Mouse (Mus musculus) embryonic facial prominence, embryonic 12.5 days (tissue): Measurements from ENCODE around the gene Ecm1. TPM values are rescaled to one million over a fixed set of nuclear protein-coding genes. Genes with fewer than 3 reads are reported as not detected.

Experiments
- ATAC-seq: fragments of 200-750 bp; cut with Nextera tagmentation; 2 replicates; pipeline ENCODE4 v1.8.0; 2017; ENCODE audit not compliant: insufficient number of reproducible peaks, insufficient read depth, low FRiP score, low TSS enrichment
- H3K27ac ChIP-seq: fragments of 300-500 bp; sonication (generic); 2 replicates; pipeline ENCODE4 v1.5.1; 2016; ENCODE audit warnings: mild to moderate bottlenecking
- H3K27me3 ChIP-seq: fragments of 300-500 bp; sonication (generic); 2 replicates; pipeline ENCODE4 v1.6.1; 2016; ENCODE audit warnings: mild to moderate bottlenecking, moderate library complexity
- H3K36me3 ChIP-seq: fragments of 300-500 bp; sonication (generic); 2 replicates; pipeline ENCODE4 v1.6.1; 2016; ENCODE audit warnings: mild to moderate bottlenecking
- H3K4me1 ChIP-seq: fragments of 300-500 bp; sonication (generic); 2 replicates; pipeline ENCODE4 v1.6.1; 2016
- H3K4me2 ChIP-seq: fragments of 300-500 bp; sonication (generic); replicated peaks from 2 replicates; pipeline ENCODE4 v1.6.1; 2016; ENCODE audit warnings: mild to moderate bottlenecking, moderate library complexity
- H3K4me3 ChIP-seq: fragments of 300-500 bp; sonication (generic); 2 replicates; pipeline ENCODE4 v1.5.1; 2016; ENCODE audit warnings: mild to moderate bottlenecking
- H3K9ac ChIP-seq: fragments of 300-500 bp; sonication (generic); 2 replicates; pipeline ENCODE4 v1.6.1; 2016; ENCODE audit warnings: mild to moderate bottlenecking, moderate library complexity
- H3K9me3 ChIP-seq: fragments of 300-500 bp; sonication (generic); 2 replicates; pipeline ENCODE4 v1.6.1; 2016; ENCODE audit warnings: mild to moderate bottlenecking, moderate library complexity
- WGBS: fragments of 180-500 bp; shearing (Covaris S2); methylation state at CpG from one replicate; pipeline ENCODE4 v1.1.7; 2016; 5-methylcytosine and 5-hydroxymethylcytosine counted together
- polyA plus RNA-seq: library from polyadenylated mRNA; unstranded; fragments of >200 nt; fragmentation: Nextera tagmentation; extraction: Ambion mirVana; gene quantifications from 2 replicates; pipeline ENCODE4 v1.2.1, GENCODE M21; 2016

The Ecm1 gene
- 6.4 and 8.0 TPM in 2 replicates for polyA plus RNA-seq

- Histone ChIP-seq H3K4me3 (no peak within 1 kb of the TSS), H3K27me3 (no peaks in the 10 kb centered on the region), H3K9me3 (no peaks in the 10 kb centered on the region), H3K36me3 (peaks cover 64% of the 10 kb centered on the region), H3K9ac (no peak within 1 kb of the TSS), H3K4me2 (no peak within 1 kb of the TSS), H3K27ac (0 out of 2 replicates have a peak within 1 kb of the TSS, but pooled peaks have one; percentile 30), H3K4me1 (no peaks in the 10 kb centered on the region)
- ATAC-seq: no peak
- WGBS: 70% methylated on average over 7 of the region's 7 CpGs
Measured at GRCm38 (mm10) chr3:95739353-95740104, at the start of gene Ecm1. Gene Ecm1 (minus strand): TSS chr3:95739569.

GRCm38 (mm10) chr3:95785501-95785900 is 46.1 kb upstream of the Ecm1 start:
- Histone ChIP-seq H3K4me2 (no peak overlapping the region), H3K9ac (no peak overlapping the region), H3K4me1 (no peaks in the 10 kb centered on the region), H3K27ac (no peak overlapping the region), H3K4me3 (no peak overlapping the region), H3K27me3 (no peaks in the 10 kb centered on the region), H3K36me3 (peaks cover 54% of the 10 kb centered on the region), H3K9me3 (no peaks in the 10 kb centered on the region)
- 89% methylated on average over 4 of the region's 4 CpGs for WGBS
- no peak for ATAC-seq

- H3K36me3 ChIP-seq: peaks cover 65% of the 10 kb centered on the region
- H3K27ac ChIP-seq: no peak overlapping the region
- no peaks in the 10 kb centered on the region for H3K4me1 ChIP-seq
- no peak overlapping the region for H3K4me2 ChIP-seq
- H3K9me3 ChIP-seq: no peaks in the 10 kb centered on the region
- H3K4me3 ChIP-seq: no peak overlapping the region
- H3K27me3 ChIP-seq: no peaks in the 10 kb centered on the region
- no peak overlapping the region for H3K9ac ChIP-seq
- no peak for ATAC-seq
Measured at GRCm38 (mm10) chr3:95771985-95772384, 32.6 kb upstream of the Ecm1 start.

- Histone ChIP-seq H3K4me2 (no peak overlapping the region), H3K4me3 (no peak overlapping the region), H3K9ac (no peak overlapping the region), H3K9me3 (no peaks in the 10 kb centered on the region), H3K27ac (no peak overlapping the region), H3K4me1 (no peaks in the 10 kb centered on the region), H3K36me3 (peaks cover 61% of the 10 kb centered on the region), H3K27me3 (no peaks in the 10 kb centered on the region)
- WGBS: 92% methylated on average over 10 of the region's 10 CpGs
- no peak for ATAC-seq
Measured at GRCm38 (mm10) chr3:95765534-95765933, 26.2 kb upstream of the Ecm1 start.

- no peak overlapping the region for H3K27ac ChIP-seq
- no peak for ATAC-seq
- peaks cover 55% of the 10 kb centered on the region for H3K36me3 ChIP-seq
Measured at GRCm38 (mm10) chr3:95763811-95764210, 24.4 kb upstream of the Ecm1 start.

GRCm38 (mm10) chr3:95762961-95763360 is 23.6 kb upstream of the Ecm1 start:
- no peaks in the 10 kb centered on the region for H3K27me3 ChIP-seq
- no peaks in the 10 kb centered on the region for H3K9me3 ChIP-seq
- no peak overlapping the region for H3K9ac ChIP-seq
- no peak overlapping the region for H3K4me3 ChIP-seq
- 52% methylated on average over 6 of the region's 6 CpGs for WGBS
- H3K36me3 ChIP-seq: peaks cover 47% of the 10 kb centered on the region
- no peak overlapping the region for H3K27ac ChIP-seq
- no peak overlapping the region for H3K4me2 ChIP-seq
- no peak for ATAC-seq
- H3K4me1 ChIP-seq: no peaks in the 10 kb centered on the region

More at GRCm38 (mm10) chr3:95763811-95764210, 24.4 kb upstream of the Ecm1 start:
- Histone ChIP-seq H3K9ac (no peak overlapping the region), H3K4me2 (no peak overlapping the region), H3K9me3 (no peaks in the 10 kb centered on the region), H3K27me3 (no peaks in the 10 kb centered on the region), H3K4me1 (no peaks in the 10 kb centered on the region), H3K4me3 (no peak overlapping the region)
- 79% methylated on average over 10 of the region's 10 CpGs for WGBS

GRCm38 (mm10) chr3:95761771-95762170 is 22.4 kb upstream of the Ecm1 start:
- H3K27me3 ChIP-seq: no peaks in the 10 kb centered on the region
- WGBS: 77% methylated on average over 4 of the region's 4 CpGs
- H3K4me2 ChIP-seq: no peak overlapping the region
- no peaks in the 10 kb centered on the region for H3K9me3 ChIP-seq
- H3K4me3 ChIP-seq: no peak overlapping the region
- no peak overlapping the region for H3K9ac ChIP-seq
- peaks cover 36% of the 10 kb centered on the region for H3K36me3 ChIP-seq
- no peak for ATAC-seq
- peak overlapping the region; percentile 12; the same call in 1 of the 2 replicates for H3K27ac ChIP-seq
- H3K4me1 ChIP-seq: no peaks in the 10 kb centered on the region

GRCm38 (mm10) chr3:95760656-95761055 is 21.3 kb upstream of the Ecm1 start:
- ATAC-seq: no peak
- Histone ChIP-seq H3K9ac (no peak overlapping the region), H3K27ac (no peak overlapping the region), H3K4me1 (no peaks in the 10 kb centered on the region), H3K4me2 (no peak overlapping the region), H3K4me3 (no peak overlapping the region), H3K36me3 (peaks cover 26% of the 10 kb centered on the region), H3K9me3 (no peaks in the 10 kb centered on the region), H3K27me3 (no peaks in the 10 kb centered on the region)

- no peak within 1 kb of the TSS for H3K27ac ChIP-seq
- peaks cover 21% of the 10 kb centered on the region for H3K36me3 ChIP-seq
- 83% methylated on average over 6 of the region's 6 CpGs for WGBS
Measured at GRCm38 (mm10) chr3:95760106-95760505, 20.7 kb upstream of the Ecm1 start, which contains the start of gene Tars2. Gene Tars2 (minus strand): TSS chr3:95760206.

GRCm38 (mm10) chr3:95758467-95759218 is 19.3 kb upstream of the Ecm1 start:
- Histone ChIP-seq H3K4me1 (peaks cover 4% of the 10 kb centered on the region; the same call in 1 of the 2 replicates), H3K27me3 (no peaks in the 10 kb centered on the region), H3K4me2 (no peak overlapping the region), H3K9ac (no peak overlapping the region), H3K9me3 (no peaks in the 10 kb centered on the region), H3K4me3 (no peak overlapping the region), H3K36me3 (peaks cover 6% of the 10 kb centered on the region; the same call in 1 of the 2 replicates), H3K27ac (no peak overlapping the region)
- WGBS: 53% methylated on average over 9 of the region's 9 CpGs
- no peak for ATAC-seq

More at GRCm38 (mm10) chr3:95760106-95760505, 20.7 kb upstream of the Ecm1 start, which contains the start of gene Tars2:
- H3K4me3 ChIP-seq: no peak within 1 kb of the TSS
- H3K4me2 ChIP-seq: no peak within 1 kb of the TSS
- H3K9me3 ChIP-seq: no peaks in the 10 kb centered on the region
- no peak within 1 kb of the TSS for H3K9ac ChIP-seq
- H3K27me3 ChIP-seq: no peaks in the 10 kb centered on the region
- H3K4me1 ChIP-seq: no peaks in the 10 kb centered on the region
- ATAC-seq: no peak

- WGBS: 86% methylated on average over 2 of the region's 2 CpGs
- H3K9me3 ChIP-seq: no peaks in the 10 kb centered on the region
Measured at GRCm38 (mm10) chr3:95756808-95757207, 17.4 kb upstream of the Ecm1 start.

More at GRCm38 (mm10) chr3:95756808-95757207, 17.4 kb upstream of the Ecm1 start:
- no peak overlapping the region for H3K4me3 ChIP-seq
- H3K27me3 ChIP-seq: no peaks in the 10 kb centered on the region
- peaks cover 4% of the 10 kb centered on the region; the same call in 1 of the 2 replicates for H3K4me1 ChIP-seq
- H3K36me3 ChIP-seq: peaks cover 5% of the 10 kb centered on the region
- no peak overlapping the region for H3K27ac ChIP-seq
- H3K9ac ChIP-seq: no peak overlapping the region
- ATAC-seq: no peak
- no peak overlapping the region for H3K4me2 ChIP-seq
